Mouse (Mus musculus) adrenal gland, postnatal 14 days (tissue): ENCODE results near the gene AL607142.1. TPM values are rescaled to one million over a fixed set of nuclear protein-coding genes. Genes with fewer than 3 reads are reported as not detected.

Experiments used
- DNase-seq: peaks from one replicate; pipeline ENCODE4 v3.0.0; 2021; ENCODE audit warnings: mixed read lengths
- total RNA-seq: library from RNA; stranded (reverse); gene quantifications from 2 replicates; pipeline ENCODE4 v1.2.3, GENCODE M21; 2021

The AL607142.1 gene
- total RNA-seq, 1 experiment from 2014 or later, result not detected

DNA sequence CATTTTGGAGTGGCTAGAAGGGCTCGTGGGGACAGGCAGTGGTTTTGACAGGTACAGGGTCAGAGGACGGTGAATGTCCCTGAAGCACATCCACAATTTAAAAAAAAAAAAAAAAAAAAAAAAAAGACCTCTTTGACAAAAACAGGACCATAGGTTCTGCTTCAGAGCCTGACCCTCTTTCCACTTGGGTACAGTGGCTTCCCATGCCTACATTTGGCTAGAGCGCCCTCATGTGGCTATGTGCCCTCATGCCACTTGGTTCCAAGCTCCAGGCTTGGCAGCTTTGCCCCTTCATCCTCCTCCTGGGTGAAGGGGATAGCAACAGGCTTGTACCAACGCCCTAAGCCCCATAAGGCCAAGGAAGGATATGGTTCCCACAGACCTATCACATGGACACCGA is 39.8 kb downstream of the AL607142.1 start:
- peak; percentile 87 for DNase-seq

DNA sequence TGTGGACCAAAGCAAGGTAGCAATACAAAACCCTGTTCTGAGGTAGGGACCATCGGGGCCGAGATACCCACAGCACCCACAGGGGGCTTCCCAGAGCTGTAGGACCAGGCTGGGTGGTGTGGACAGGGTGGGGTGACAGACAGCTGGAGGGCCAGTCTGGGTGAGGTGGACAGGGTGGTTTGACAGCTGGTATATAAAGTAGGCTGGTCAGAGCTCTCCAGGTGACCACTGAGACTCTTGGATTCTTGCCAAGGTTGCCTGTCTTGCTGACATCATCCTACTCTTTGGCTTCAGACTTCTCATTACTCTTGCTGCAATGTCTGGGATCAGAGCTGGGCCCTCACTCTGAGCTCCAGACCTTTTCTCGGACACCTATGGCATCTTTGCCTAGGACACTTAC is 41.6 kb downstream of the AL607142.1 start:
- no peak for DNase-seq

GRCm38 (mm10) chr4:120107787-120108186 is 43.0 kb downstream of the AL607142.1 start:
- no peak for DNase-seq

DNA sequence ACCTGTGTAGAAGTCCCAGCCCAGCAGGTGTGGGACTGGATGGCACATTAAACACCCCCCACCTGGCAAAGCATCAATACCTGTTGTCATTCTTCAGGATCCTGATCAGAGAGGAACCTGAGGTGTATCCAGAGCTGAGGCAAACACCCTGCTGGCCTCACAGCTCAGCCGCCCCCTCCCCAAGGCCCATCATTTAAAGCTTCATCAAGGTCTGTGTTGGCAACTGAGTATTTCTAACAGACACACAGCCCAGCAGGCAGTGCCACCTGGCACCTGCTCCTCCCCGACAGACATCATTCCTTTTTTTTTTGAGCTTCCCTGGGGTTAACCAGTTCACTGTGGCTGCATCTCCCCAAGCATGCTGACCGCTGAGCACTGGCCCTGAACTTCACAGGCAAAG is 50.7 kb downstream of the AL607142.1 start:
- no peak for DNase-seq

GRCm38 (mm10) chr4:120116312-120116711 is 51.5 kb downstream of the AL607142.1 start:
- DNase-seq, result no peak

- DNase-seq, result peak; percentile 83
These were observed 55.5 kb downstream of the AL607142.1 start for GRCm38 (mm10) chr4:120120276-120120675.

DNA sequence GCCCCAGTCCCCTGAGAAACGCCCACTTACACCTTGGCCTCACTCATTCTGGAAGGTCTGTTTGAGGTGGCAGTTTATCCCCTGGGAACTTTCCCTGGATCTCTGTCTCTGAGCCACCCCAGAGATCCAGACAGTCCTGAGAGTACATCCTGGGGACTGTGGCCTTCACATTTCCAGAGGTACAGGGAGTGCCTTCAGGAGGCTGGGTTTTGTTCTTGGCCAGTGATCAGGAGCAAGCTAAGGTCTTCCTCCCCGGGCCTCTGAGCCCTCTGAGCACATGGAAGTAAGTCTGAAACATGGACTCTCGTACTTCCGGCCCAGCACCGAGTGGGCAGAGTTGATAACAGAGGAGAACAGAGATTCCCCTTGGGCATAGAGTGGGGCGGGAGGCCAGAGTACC is 59.9 kb downstream of the AL607142.1 start:
- no peak for DNase-seq

GRCm38 (mm10) chr4:120126047-120126446 is 61.3 kb downstream of the AL607142.1 start:
- DNase-seq, result peak; percentile 48

GRCm38 (mm10) chr4:120127333-120127732 is 62.5 kb downstream of the AL607142.1 start:
- no peak for DNase-seq

GRCm38 (mm10) chr4:120128033-120128432 is 63.2 kb downstream of the AL607142.1 start:
- DNase-seq, result peak; percentile 89

DNA sequence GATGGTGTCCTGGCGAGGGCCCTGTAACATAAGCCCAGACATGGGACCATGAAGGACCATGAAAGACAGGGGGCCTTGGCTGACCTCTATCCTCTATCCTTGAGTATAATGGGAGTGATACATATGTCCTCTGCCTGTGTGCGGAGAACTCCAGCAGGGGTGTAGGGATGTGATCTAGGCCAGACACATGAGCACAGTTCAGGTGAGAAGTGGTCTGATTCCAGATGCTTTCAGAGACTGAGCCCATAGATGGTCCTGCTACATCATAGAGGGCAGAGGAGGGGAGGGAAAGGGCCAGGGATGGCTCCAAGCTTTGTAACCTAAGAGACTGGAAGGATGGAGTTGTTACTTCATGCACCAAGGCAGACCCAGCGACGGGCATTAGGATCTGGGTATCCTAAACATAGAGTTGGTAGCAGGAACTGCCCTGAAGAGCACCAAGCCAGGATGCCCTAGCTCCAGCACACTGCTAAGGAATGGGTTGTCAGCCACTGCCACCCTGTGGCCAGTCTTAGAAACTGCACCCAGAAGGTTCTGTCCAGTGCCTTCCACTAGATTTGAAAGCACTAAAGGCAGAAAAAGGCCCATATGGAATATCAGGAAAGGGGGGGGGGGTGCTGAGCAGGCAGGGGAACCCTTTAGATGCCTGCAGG is 64.6 kb downstream of the AL607142.1 start:
- peak; percentile 75 for DNase-seq

DNA sequence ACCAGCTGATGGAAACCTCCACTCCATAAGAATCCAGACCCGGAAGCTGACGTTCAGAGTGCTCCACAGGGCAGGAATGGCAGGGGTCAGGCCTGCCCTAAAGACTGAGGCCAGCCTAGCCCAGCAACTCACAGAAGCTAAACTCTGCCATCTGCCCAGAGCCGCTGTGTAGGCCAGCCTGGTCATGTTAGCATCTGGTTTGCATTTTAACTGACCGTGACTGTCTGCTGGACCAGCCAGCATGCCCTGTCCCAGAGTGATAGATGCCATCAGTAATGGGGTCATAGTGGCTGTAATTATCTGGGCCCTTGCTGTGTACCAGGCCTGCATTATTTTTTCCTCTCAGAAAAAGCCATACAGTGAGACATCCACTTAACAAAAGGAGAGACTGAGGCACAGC is 66.1 kb downstream of the AL607142.1 start:
- DNase-seq, result no peak

- DNase-seq, result peak; percentile 96
These were observed 66.8 kb downstream of the AL607142.1 start for GRCm38 (mm10) chr4:120131441-120132220.

- DNase-seq, result no peak
These were observed 69.4 kb downstream of the AL607142.1 start for GRCm38 (mm10) chr4:120134223-120134622.

DNA sequence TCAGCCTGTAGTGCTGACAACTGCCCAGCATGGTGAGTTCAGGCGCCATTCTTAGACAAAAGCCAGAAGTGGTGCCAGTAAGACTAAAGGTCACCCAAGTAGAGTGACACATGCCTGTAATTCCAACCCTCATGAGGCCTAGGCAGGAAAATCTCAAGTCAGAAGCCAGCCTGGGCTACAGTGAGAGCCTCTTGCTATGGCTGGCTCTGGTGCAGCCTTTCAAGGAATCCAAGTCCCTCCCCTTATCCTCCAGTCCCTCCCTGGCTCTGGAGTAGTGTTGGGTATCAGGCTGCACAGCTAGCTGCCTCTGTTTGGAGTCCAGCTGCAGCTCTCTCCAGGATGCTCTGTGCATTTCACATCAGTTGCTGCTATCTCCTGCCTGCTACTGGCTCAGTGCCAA is 77.0 kb downstream of the AL607142.1 start:
- no peak for DNase-seq

DNA sequence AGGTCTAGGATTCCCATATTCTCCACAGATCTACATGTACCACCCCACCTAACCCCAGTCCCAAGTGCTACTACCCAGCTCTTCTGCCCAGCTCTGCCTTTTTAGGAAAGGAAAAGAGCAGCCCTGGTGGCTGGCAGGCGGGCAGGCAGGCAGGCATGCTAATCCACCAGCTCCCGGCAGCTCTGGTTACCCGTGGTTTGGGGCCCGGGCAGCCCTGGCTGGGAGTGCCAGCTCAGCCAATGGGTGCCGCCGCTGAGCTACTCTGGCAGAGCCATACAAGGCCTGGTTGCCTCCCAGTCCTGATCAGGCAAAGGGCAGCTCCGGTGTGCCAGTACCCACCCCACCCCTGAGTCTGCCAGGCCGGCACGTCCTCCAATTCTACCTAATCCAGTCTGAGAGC is 78.1 kb downstream of the AL607142.1 start:
- DNase-seq, result no peak

Other genes with a start within 250 kb of the AL607142.1 start
- gene Edn2, start 96.2 kb downstream of the AL607142.1 start, total RNA-seq, result not detected in 2 replicates
- gene Foxo6, start 222.4 kb downstream of the AL607142.1 start, total RNA-seq, result 1.4 and 1.9 TPM in 2 replicates